In the genomic region with DNA sequence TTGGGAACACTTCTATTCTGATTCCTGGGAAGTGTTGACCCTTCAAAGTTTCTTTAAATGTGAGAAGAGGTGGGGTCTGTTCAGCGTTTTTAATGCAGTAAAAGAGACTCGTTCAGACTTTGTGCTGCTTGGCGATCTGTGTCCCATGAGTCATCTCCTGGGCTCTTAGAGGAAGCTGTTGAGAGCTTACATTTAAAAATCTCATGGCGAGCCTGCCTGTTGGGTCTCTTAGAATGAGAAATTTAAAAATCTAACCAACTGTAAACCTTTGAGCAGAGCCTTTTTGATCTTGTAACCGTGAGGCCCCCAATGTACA, we compare ENCODE assay signal across 13 mouse cellular contexts. TPM values are rescaled to one million over a fixed set of nuclear protein-coding genes. Genes with fewer than 3 reads are reported as not detected.
DNase-seq lines count a peak whose midpoint lies in the region; ATAC-seq and TF ChIP-seq lines count a peak whose summit lies in the region.
"Had no signal": no experiment of that assay in that cellular context is flagged by ENCODE, and none has a peak within 500 bp of the region (broad histone marks: within the 10 kb centered on the region; RNA-seq: fewer than 3 reads in every experiment).

No protein-coding gene starts in this region.

- H3K79me2 ChIP-seq in MEL (ENCODE audit: control insufficient read depth, insufficient read depth, low read length, poor library complexity): no peaks in the 10 kb centered on the region

- H3K27me3 ChIP-seq in hindbrain, postnatal 0 days (ENCODE audit: insufficient read depth, low read length): no peaks in the 10 kb centered on the region
- no peaks in the 10 kb centered on the region for H3K27me3 ChIP-seq in hindbrain, embryonic 14.5 days (ENCODE audit: control insufficient read depth, insufficient read depth, low read length)
- no peaks in the 10 kb centered on the region for H3K27me3 ChIP-seq in MEL (ENCODE audit: control insufficient read depth in 1 of 2, insufficient read depth in 2 of 2, low read length in 2 of 2)
- no peaks in the 10 kb centered on the region for H3K27me3 ChIP-seq in embryonic facial prominence, embryonic 11.5 days (ENCODE audit: control insufficient read depth, insufficient read depth, low read length)
- H3K27me3 ChIP-seq in limb, embryonic 15.5 days: no peaks in the 10 kb centered on the region
- H3K27me3 ChIP-seq: neural tube, embryonic 12.5 days had no signal

- H3K36me3 ChIP-seq in hindbrain, postnatal 0 days (ENCODE audit: insufficient read depth, low read length): no peaks in the 10 kb centered on the region
- H3K36me3 ChIP-seq in hindbrain, embryonic 14.5 days (replicated peaks; ENCODE audit: control insufficient read depth, insufficient read depth): no peaks in the 10 kb centered on the region
- peaks cover 0 to 11% of the 10 kb centered on the region in 2 experiments; a peak in 2 of 4 replicates for H3K36me3 ChIP-seq in MEL (ENCODE audit: control insufficient read depth in 1 of 2, insufficient read depth in 2 of 2, low read length in 2 of 2)
- H3K36me3 ChIP-seq in embryonic facial prominence, embryonic 11.5 days (replicated peaks; ENCODE audit: control insufficient read depth, insufficient read depth, low read depth, low read length): no peaks in the 10 kb centered on the region
- H3K36me3 ChIP-seq in limb, embryonic 15.5 days: peaks cover 19% of the 10 kb centered on the region; the same call in 1 of the 2 replicates
- H3K36me3 ChIP-seq: neural tube, embryonic 12.5 days had no signal

- H3K9me3 ChIP-seq in hindbrain, postnatal 0 days (ENCODE audit: low read length): no peaks in the 10 kb centered on the region
- H3K9me3 ChIP-seq in hindbrain, embryonic 14.5 days (ENCODE audit: control insufficient read depth, low read length): no peaks in the 10 kb centered on the region
- H3K9me3 ChIP-seq in MEL (replicated peaks; ENCODE audit: insufficient read depth, low read length): no peaks in the 10 kb centered on the region
- H3K9me3 ChIP-seq in embryonic facial prominence, embryonic 11.5 days (replicated peaks; ENCODE audit: control insufficient read depth, low read length): no peaks in the 10 kb centered on the region
- H3K9me3 ChIP-seq in limb, embryonic 15.5 days: no peaks in the 10 kb centered on the region
- H3K9me3 ChIP-seq: neural tube, embryonic 12.5 days had no signal

- no peak for TF ChIP-seq POLR2A in MEL (IDR thresholded peaks at IDR 0.05; ENCODE audit: control insufficient read depth in 1 of 2, insufficient read depth in 1 of 2, low read depth in 1 of 2, low read length in 2 of 2, poor library complexity in 1 of 2)

- ATAC-seq in hindbrain, postnatal 0 days: no peak
- no peak for ATAC-seq in hindbrain, embryonic 14.5 days (ENCODE audit: low FRiP score)
- no peak for ATAC-seq in embryonic facial prominence, embryonic 11.5 days (replicated peaks; ENCODE audit: insufficient number of reproducible peaks, low FRiP score, low TSS enrichment, low read depth)
- ATAC-seq in limb, embryonic 15.5 days (ENCODE audit: insufficient number of reproducible peaks, low FRiP score, low TSS enrichment, low read depth): no peak
- ATAC-seq in erythroid progenitor cell, adult 5-6 weeks (replicated peaks; ENCODE audit: low FRiP score, poor library complexity, severe bottlenecking): no peak
- ATAC-seq: forebrain, embryonic 14.5 days had no signal

- no peak for TF ChIP-seq EP300 in MEL (IDR thresholded peaks at IDR 0.05; ENCODE audit: low read depth in 1 of 2, low read length in 2 of 2)

- TF ChIP-seq RAD21 in MEL (IDR thresholded peaks at IDR 0.05; ENCODE audit: low read depth, low read length): no peak

- no peak overlapping the region for H3K9ac ChIP-seq in hindbrain, postnatal 0 days (replicated peaks; ENCODE audit: low read length)
- no peak overlapping the region for H3K9ac ChIP-seq in hindbrain, embryonic 14.5 days
- H3K9ac ChIP-seq in MEL (ENCODE audit: control insufficient read depth, low read depth, low read length, poor library complexity, severe bottlenecking): peak overlapping the region; percentile 61
- H3K9ac ChIP-seq in embryonic facial prominence, embryonic 11.5 days (replicated peaks; ENCODE audit: low read length): no peak overlapping the region
- no peak overlapping the region for H3K9ac ChIP-seq in limb, embryonic 15.5 days
- H3K9ac ChIP-seq: neural tube, embryonic 12.5 days had no signal

- H3K4me3 ChIP-seq in hindbrain, postnatal 0 days (ENCODE audit: low read length): no peak overlapping the region
- H3K4me3 ChIP-seq in hindbrain, embryonic 14.5 days (replicated peaks; ENCODE audit: low read length): no peak overlapping the region
- H3K4me3 ChIP-seq in MEL (ENCODE audit: control insufficient read depth in 1 of 2, insufficient read depth in 1 of 2, low read depth in 2 of 2, low read length in 2 of 2): peak overlapping the region; percentile 41 to 50
- no peak overlapping the region for H3K4me3 ChIP-seq in embryonic facial prominence, embryonic 11.5 days (ENCODE audit: low read depth, low read length)
- no peak overlapping the region for H3K4me3 ChIP-seq in limb, embryonic 15.5 days
- H3K4me3 ChIP-seq: neural tube, embryonic 12.5 days had no signal

- H3K27ac ChIP-seq in hindbrain, postnatal 0 days: peak overlapping the region; percentile 26; the same call in 1 of the 2 replicates
- no peak overlapping the region for H3K27ac ChIP-seq in hindbrain, embryonic 14.5 days
- peak overlapping the region; percentile 88 for H3K27ac ChIP-seq in MEL (ENCODE audit: control insufficient read depth, low read depth, low read length)
- 0 out of 2 replicates have a peak overlapping the region, but pooled peaks have one; percentile 8 for H3K27ac ChIP-seq in embryonic facial prominence, embryonic 11.5 days (replicated peaks; ENCODE audit: low read depth, low read length)
- H3K27ac ChIP-seq in limb, embryonic 15.5 days: peak overlapping the region; percentile 80
- H3K27ac ChIP-seq: neural tube, embryonic 12.5 days had no signal

- TF ChIP-seq CTCF in hindbrain, postnatal 0 days (IDR thresholded peaks at IDR 0.05; ENCODE audit: low read depth): no peak
- no peak for TF ChIP-seq CTCF in MEL (IDR thresholded peaks at IDR 0.05 in 2 of 3, conservative IDR thresholded peaks at IDR 0.05 in 1 of 3; ENCODE audit: control insufficient read depth in 1 of 3, insufficient read depth in 1 of 3, low read depth in 2 of 3, low read length in 3 of 3, poor library complexity in 1 of 3, severe bottlenecking in 1 of 3)

- no peak overlapping the region for H3K4me2 ChIP-seq in hindbrain, postnatal 0 days (ENCODE audit: low read depth, low read length)
- H3K4me2 ChIP-seq in hindbrain, embryonic 14.5 days (replicated peaks): no peak overlapping the region
- H3K4me2 ChIP-seq in embryonic facial prominence, embryonic 11.5 days (ENCODE audit: low read depth, low read length): no peak overlapping the region
- no peak overlapping the region for H3K4me2 ChIP-seq in limb, embryonic 15.5 days
- H3K4me2 ChIP-seq: neural tube, embryonic 12.5 days had no signal

- no peaks in the 10 kb centered on the region for H3K4me1 ChIP-seq in hindbrain, postnatal 0 days (ENCODE audit: insufficient read depth, low read length)
- H3K4me1 ChIP-seq in hindbrain, embryonic 14.5 days (replicated peaks; ENCODE audit: control insufficient read depth, insufficient read depth, low read length): 0 out of 2 replicates have a peak, but pooled peaks cover 11% of the 10 kb centered on the region
- H3K4me1 ChIP-seq in MEL (ENCODE audit: control insufficient read depth in 1 of 2, insufficient read depth in 2 of 2, low read length in 2 of 2): peaks cover 0 to 23% of the 10 kb centered on the region in 2 experiments; a peak in 3 of 4 replicates
- peaks cover 5% of the 10 kb centered on the region; the same call in 1 of the 2 replicates for H3K4me1 ChIP-seq in embryonic facial prominence, embryonic 11.5 days (ENCODE audit: control insufficient read depth, insufficient read depth, low read length)
- peaks cover 35% of the 10 kb centered on the region for H3K4me1 ChIP-seq in limb, embryonic 15.5 days

- no peak for DNase-seq in hindbrain, postnatal 0 days (ENCODE audit: low spot score)
- no peak for DNase-seq in hindbrain, embryonic 14.5 days (ENCODE audit: low spot score)
- DNase-seq in MEL (ENCODE audit: low read depth, low spot score): peak; percentile 79
- DNase-seq in embryonic facial prominence, embryonic 11.5 days (ENCODE audit: low spot score): no peak
- no peak for DNase-seq in cerebellum, postnatal 25 days
- DNase-seq in spleen, postnatal 10 days (ENCODE audit: low spot score in 2 of 2): no peak
- DNase-seq: adrenal gland, postnatal 14 days; cerebellum, adult 9-10 months; thymus, postnatal 4 days had no signal

- WGBS in hindbrain, postnatal 0 days: 71% methylated on average over 5 of the region's 5 CpGs
- 74% methylated on average over 5 of the region's 5 CpGs for WGBS in hindbrain, embryonic 14.5 days
- 55% methylated on average over 5 of the region's 5 CpGs for WGBS in embryonic facial prominence, embryonic 11.5 days
- 27% methylated on average over 5 of the region's 5 CpGs for WGBS in limb, embryonic 15.5 days

TF ChIP-seq in MEL, 35 proteins besides CTCF, POLR2A, EP300 and RAD21:
- no peak for TF ChIP-seq SIN3A (IDR thresholded peaks at IDR 0.05; ENCODE audit: low read length)
- TF ChIP-seq UBTF (IDR thresholded peaks at IDR 0.05; ENCODE audit: borderline replicate concordance, insufficient read depth, low read depth, low read length): no peak
- TF ChIP-seq ELF1 (IDR thresholded peaks at IDR 0.05; ENCODE audit: low read depth, low read length): no peak
- TF ChIP-seq NELFE (IDR thresholded peaks at IDR 0.05; ENCODE audit: low read depth, low read length): no peak

RNA-seq across cellular contexts. Expression of a gene that starts 43.9 kb away (rescaled TPM):
- 16.7 and 23.6 TPM in 2 replicates for total RNA-seq in hindbrain, postnatal 0 days (2014; rRNA removed)
- polyA plus RNA-seq in hindbrain, postnatal 0 days (2015; fragmentation: Nextera tagmentation; extraction: Ambion mirVana): 23.0 and 23.7 TPM in 2 replicates
- 24.2 and 28.5 TPM in 2 replicates for polyA plus RNA-seq in hindbrain, embryonic 14.5 days (2014; fragmentation: Nextera tagmentation; extraction: Ambion mirVana)
- 125 and 132 TPM in 2 replicates for total RNA-seq in MEL (2012; rRNA removed)
- 100 to 1,000 TPM in 1 of 2 experiments, not detected in 1; 109 TPM for polyA plus RNA-seq in MEL (2012; ENCODE audit: insufficient read depth in 1 of 2, insufficient read length in 2 of 2, low read depth in 1 of 2, low replicate concordance in 2 of 2, missing spikeins in 1 of 2)
- polyA plus RNA-seq in embryonic facial prominence, embryonic 11.5 days (2014; fragmentation: Nextera tagmentation; extraction: Ambion mirVana): 90.4 and 91.0 TPM in 2 replicates
- 43.7 and 43.9 TPM in 2 replicates for polyA plus RNA-seq in limb, embryonic 15.5 days (2015; fragmentation: Nextera tagmentation; extraction: Ambion mirVana)
- 5.4 TPM in 2 replicates for total RNA-seq in erythroid progenitor cell, adult 5-6 weeks (2015; ENCODE audit: low replicate concordance)
- total RNA-seq in erythroid progenitor cell, adult 5-6 weeks (2017; ENCODE audit: low replicate concordance): 8.5 and 9.2 TPM in 2 replicates

Comparison
In these comparisons a context has a peak if more than half of its experiments do, and no peak if none do; other contexts are left out.
1. H3K4me3 ChIP-seq: peak in MEL (2 of 2); none in hindbrain, postnatal 0 days (single experiment), hindbrain, embryonic 14.5 days (single experiment), embryonic facial prominence, embryonic 11.5 days (single experiment) and limb, embryonic 15.5 days (single experiment).